Mouse (Mus musculus): Measurements from ENCODE around the gene Tmprss9.

Gene Tmprss9

GRCm38 (mm10) chr10:80917336-80917778 is 45.7 kb downstream of the Tmprss9 start:
- peak in 1 of 2 experiments; percentile 66 for DNase-seq

- DNase-seq, result peak; percentile 90 to 92
Measured at GRCm38 (mm10) chr10:80917779-80918434, 46.3 kb downstream of the Tmprss9 start, which contains the start of gene Lmnb2. TSS of gene Lmnb2 (minus strand) at chr10:80918245.

- no peak for DNase-seq
Measured at GRCm38 (mm10) chr10:80921923-80922322, 50.3 kb downstream of the Tmprss9 start.

- no peak for DNase-seq
Measured at GRCm38 (mm10) chr10:80925472-80925871, 53.8 kb downstream of the Tmprss9 start.

GRCm38 (mm10) chr10:80928586-80929298 is 57.1 kb downstream of the Tmprss9 start:
- peak; percentile 96 to 97 for DNase-seq

- DNase-seq, result peak; percentile 99
Measured at GRCm38 (mm10) chr10:80929299-80930226, 57.9 kb downstream of the Tmprss9 start, which contains the start of gene Gadd45b. TSS of gene Gadd45b (plus strand) at chr10:80930073.

GRCm38 (mm10) chr10:80930361-80931152 is 58.9 kb downstream of the Tmprss9 start:
- peak; percentile 75 to 76 for DNase-seq

- DNase-seq, result peak in 1 of 2 experiments; percentile 54
Measured at GRCm38 (mm10) chr10:80931153-80931671, 59.6 kb downstream of the Tmprss9 start.

GRCm38 (mm10) chr10:80931695-80932094 is 60.0 kb downstream of the Tmprss9 start:
- DNase-seq, result peak in 1 of 2 experiments; percentile 58

- peak in 1 of 2 experiments; percentile 65 for DNase-seq
Measured at GRCm38 (mm10) chr10:80932206-80932605, 60.6 kb downstream of the Tmprss9 start.

GRCm38 (mm10) chr10:80932700-80933420 is 61.2 kb downstream of the Tmprss9 start:
- DNase-seq, result peak in 1 of 2 experiments; percentile 34

GRCm38 (mm10) chr10:80933421-80933979 is 61.9 kb downstream of the Tmprss9 start:
- DNase-seq, result peak in 1 of 2 experiments; percentile 34

GRCm38 (mm10) chr10:80934136-80934985 is 62.7 kb downstream of the Tmprss9 start:
- no peak for DNase-seq

- DNase-seq, result no peak
Measured at GRCm38 (mm10) chr10:80935241-80935640, 63.6 kb downstream of the Tmprss9 start.

GRCm38 (mm10) chr10:80935698-80936097 is 64.0 kb downstream of the Tmprss9 start:
- DNase-seq, result no peak

GRCm38 (mm10) chr10:80936135-80936809 is 64.6 kb downstream of the Tmprss9 start:
- DNase-seq, result peak; percentile 75 to 79

- DNase-seq, result no peak
Measured at GRCm38 (mm10) chr10:80936810-80937164, 65.1 kb downstream of the Tmprss9 start.

GRCm38 (mm10) chr10:80937646-80938045 is 66.0 kb downstream of the Tmprss9 start:
- peak; percentile 58 to 80 for DNase-seq
